Mouse (Mus musculus): ENCODE measurements around the gene Dscaml1. TPM values are rescaled to one million over a fixed set of nuclear protein-coding genes. Genes with fewer than 3 reads are reported as not detected.

The Dscaml1 gene
- total and polyA plus RNA-seq, 3 experiments: not detected

DNA sequence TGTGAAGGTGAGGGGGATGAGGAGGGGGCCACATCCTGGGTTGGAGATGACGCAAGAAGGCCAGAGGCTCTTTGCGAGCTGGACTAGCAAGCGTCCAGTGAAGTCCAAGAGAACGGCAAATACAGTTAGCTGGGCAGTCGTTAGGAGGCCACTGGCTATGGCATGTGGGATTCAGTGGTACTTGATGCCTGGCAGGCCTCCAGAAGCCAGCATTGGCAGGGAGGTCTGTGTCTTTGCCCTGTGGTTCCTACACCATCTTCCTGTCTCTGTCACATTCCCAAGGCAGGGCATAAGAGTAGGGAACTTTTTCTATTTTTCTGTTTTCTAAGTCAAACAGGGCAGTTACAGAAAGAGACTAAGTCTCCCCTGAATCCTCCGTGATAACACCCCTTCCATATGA, 237.9 kb downstream of the Dscaml1 start:
- Histone ChIP-seq H3K4me3 (ENCODE audit: control insufficient read depth in 1 of 2, insufficient read depth in 1 of 2, low read depth in 2 of 2, low read length in 2 of 2) (no peak overlapping the region), H3K27ac (ENCODE audit: control insufficient read depth, low read depth, low read length) (no peak overlapping the region), H3K79me2 (ENCODE audit: control insufficient read depth, insufficient read depth, low read length, poor library complexity) (no peaks in the 10 kb centered on the region), H3K4me1 (ENCODE audit: control insufficient read depth in 1 of 2, insufficient read depth in 2 of 2, low read length in 2 of 2) (no peaks in the 10 kb centered on the region), H3K27me3 (ENCODE audit: control insufficient read depth in 1 of 2, insufficient read depth in 2 of 2, low read length in 2 of 2) (no peaks in the 10 kb centered on the region; a peak in 1 of 4 replicates), H3K36me3 (ENCODE audit: control insufficient read depth in 1 of 2, insufficient read depth in 2 of 2, low read length in 2 of 2) (no peaks in the 10 kb centered on the region), H3K9ac (ENCODE audit: control insufficient read depth, low read depth, low read length, poor library complexity, severe bottlenecking) (no peak overlapping the region), H3K9me3 (replicated peaks; ENCODE audit: insufficient read depth, low read length) (no peaks in the 10 kb centered on the region)
- no peak for DNase-seq (ENCODE audit: low read depth, low spot score)
- TF ChIP-seq NRF1 (IDR thresholded peaks at IDR 0.05; ENCODE audit: insufficient read depth, low read depth, low read length, poor library complexity, severe bottlenecking) (no peak), ZC3H11A (IDR thresholded peaks at IDR 0.05; ENCODE audit: low read depth, low read length) (no peak), ZKSCAN1 (IDR thresholded peaks at IDR 0.05; ENCODE audit: low read depth, low read length) (no peak)

GRCm38 (mm10) chr9:45664871-45665394, 238.5 kb downstream of the Dscaml1 start:
- H3K36me3 ChIP-seq (ENCODE audit: control insufficient read depth in 1 of 2, insufficient read depth in 2 of 2, low read length in 2 of 2): no peaks in the 10 kb centered on the region
- no peak for DNase-seq (ENCODE audit: low read depth, low spot score)
- H3K79me2 ChIP-seq (ENCODE audit: control insufficient read depth, insufficient read depth, low read length, poor library complexity): no peaks in the 10 kb centered on the region
- no peaks in the 10 kb centered on the region for H3K4me1 ChIP-seq (ENCODE audit: control insufficient read depth in 1 of 2, insufficient read depth in 2 of 2, low read length in 2 of 2)
- H3K27me3 ChIP-seq (ENCODE audit: control insufficient read depth in 1 of 2, insufficient read depth in 2 of 2, low read length in 2 of 2): no peaks in the 10 kb centered on the region; a peak in 1 of 4 replicates
- no peak overlapping the region for H3K4me3 ChIP-seq (ENCODE audit: control insufficient read depth in 1 of 2, insufficient read depth in 1 of 2, low read depth in 2 of 2, low read length in 2 of 2)
- TF ChIP-seq SMC3 (IDR thresholded peaks at IDR 0.05; ENCODE audit: low read depth, low read length) (no peak), POLR2AphosphoS2 (IDR thresholded peaks at IDR 0.05; ENCODE audit: low read length) (no peak), KAT2A (conservative IDR thresholded peaks at IDR 0.05; ENCODE audit: low read depth, low read length) (no peak), MYB (IDR thresholded peaks at IDR 0.05; ENCODE audit: low read depth, low read length) (no peak), BHLHE40 (IDR thresholded peaks at IDR 0.05; ENCODE audit: borderline replicate concordance, low read depth, low read length) (no peak), EP300 (IDR thresholded peaks at IDR 0.05; ENCODE audit: low read depth in 1 of 2, low read length in 2 of 2) (no peak), MYC (IDR thresholded peaks at IDR 0.05; ENCODE audit: low read depth, low read length) (no peak)
- no peak overlapping the region for H3K27ac ChIP-seq (ENCODE audit: control insufficient read depth, low read depth, low read length)
- no peaks in the 10 kb centered on the region for H3K9me3 ChIP-seq (replicated peaks; ENCODE audit: insufficient read depth, low read length)
- no peak overlapping the region for H3K9ac ChIP-seq (ENCODE audit: control insufficient read depth, low read depth, low read length, poor library complexity, severe bottlenecking)

GRCm38 (mm10) chr9:45675931-45676330, 249.5 kb downstream of the Dscaml1 start:
- no peaks in the 10 kb centered on the region for H3K9me3 ChIP-seq (replicated peaks; ENCODE audit: insufficient read depth, low read length)
- no peak for TF ChIP-seq TAL1 (IDR thresholded peaks at IDR 0.05; ENCODE audit: low read length)
- TF ChIP-seq RAD21 (IDR thresholded peaks at IDR 0.05; ENCODE audit: low read depth, low read length): no peak
- TF ChIP-seq BHLHE40 (IDR thresholded peaks at IDR 0.05; ENCODE audit: borderline replicate concordance, low read depth, low read length): no peak
- TF ChIP-seq USF2 (IDR thresholded peaks at IDR 0.05; ENCODE audit: borderline replicate concordance in 1 of 2, insufficient read depth in 1 of 2, low read depth in 1 of 2, low read length in 2 of 2): no peak
- no peak for TF ChIP-seq JUND (IDR thresholded peaks at IDR 0.05; ENCODE audit: low read depth, low read length)
- no peak for TF ChIP-seq NELFE (IDR thresholded peaks at IDR 0.05; ENCODE audit: low read depth, low read length)
- no peak for TF ChIP-seq ZC3H11A (IDR thresholded peaks at IDR 0.05; ENCODE audit: low read depth, low read length)
- TF ChIP-seq POLR2AphosphoS5 (IDR thresholded peaks at IDR 0.05; ENCODE audit: borderline replicate concordance, low read depth, low read length): no peak
- no peak for TF ChIP-seq NRF1 (IDR thresholded peaks at IDR 0.05; ENCODE audit: insufficient read depth, low read depth, low read length, poor library complexity, severe bottlenecking)
- no peak for TF ChIP-seq MYB (IDR thresholded peaks at IDR 0.05; ENCODE audit: low read depth, low read length)
- no peak for TF ChIP-seq GABPA (IDR thresholded peaks at IDR 0.05; ENCODE audit: low read depth, low read length)
- TF ChIP-seq USF1 (IDR thresholded peaks at IDR 0.05; ENCODE audit: low read depth, low read length): no peak
- TF ChIP-seq ETS1 (IDR thresholded peaks at IDR 0.05; ENCODE audit: low read depth, low read length): no peak
- TF ChIP-seq SIN3A (IDR thresholded peaks at IDR 0.05; ENCODE audit: low read length): no peak
- no peak for TF ChIP-seq MXI1 (IDR thresholded peaks at IDR 0.05; ENCODE audit: low read depth, low read length)
- no peak for TF ChIP-seq SMC3 (IDR thresholded peaks at IDR 0.05; ENCODE audit: low read depth, low read length)
- no peak for TF ChIP-seq ZKSCAN1 (IDR thresholded peaks at IDR 0.05; ENCODE audit: low read depth, low read length)
- TF ChIP-seq CHD2 (IDR thresholded peaks at IDR 0.05; ENCODE audit: low read length): no peak
- H3K27ac ChIP-seq (ENCODE audit: control insufficient read depth, low read depth, low read length): no peak overlapping the region
- DNase-seq (ENCODE audit: low read depth, low spot score): no peak
- no peak overlapping the region for H3K9ac ChIP-seq (ENCODE audit: control insufficient read depth, low read depth, low read length, poor library complexity, severe bottlenecking)
- no peaks in the 10 kb centered on the region for H3K4me1 ChIP-seq (ENCODE audit: control insufficient read depth in 1 of 2, insufficient read depth in 2 of 2, low read length in 2 of 2)
- H3K27me3 ChIP-seq (ENCODE audit: control insufficient read depth in 1 of 2, insufficient read depth in 2 of 2, low read length in 2 of 2): no peaks in the 10 kb centered on the region
- H3K36me3 ChIP-seq (ENCODE audit: control insufficient read depth in 1 of 2, insufficient read depth in 2 of 2, low read length in 2 of 2): no peaks in the 10 kb centered on the region
- H3K4me3 ChIP-seq (ENCODE audit: control insufficient read depth in 1 of 2, insufficient read depth in 1 of 2, low read depth in 2 of 2, low read length in 2 of 2): no peak overlapping the region
- no peaks in the 10 kb centered on the region for H3K79me2 ChIP-seq (ENCODE audit: control insufficient read depth, insufficient read depth, low read length, poor library complexity)
